Mouse (Mus musculus) stomach, embryonic 14.5 days (tissue): ENCODE results near the gene Malsu1. TPM values are rescaled to one million over a fixed set of nuclear protein-coding genes. Genes with fewer than 3 reads are reported as not detected.

Experiments used
- ATAC-seq: fragments of 200-750 bp; cut with Nextera tagmentation; 2 replicates; pipeline ENCODE4 v1.8.0; 2017; ENCODE audit warnings: low read depth, moderate TSS enrichment; ENCODE audit not compliant: insufficient number of reproducible peaks, insufficient read depth, low FRiP score
- H3K27ac ChIP-seq: fragments of 300-500 bp; sonication (generic); 2 replicates; pipeline ENCODE4 v1.5.1; 2014; ENCODE audit warnings: mild to moderate bottlenecking, low read length, moderate library complexity, mixed read lengths
- H3K27me3 ChIP-seq: fragments of 300-500 bp; sonication (generic); 2 replicates; pipeline ENCODE4 v1.6.1; 2014; ENCODE audit warnings: low read length, control low read depth, mixed read lengths; ENCODE audit not compliant: control insufficient read depth, insufficient read depth
- H3K36me3 ChIP-seq: fragments of 300-500 bp; sonication (generic); 2 replicates; pipeline ENCODE4 v1.6.1; 2014; ENCODE audit warnings: mild to moderate bottlenecking, control low read depth, low read length, moderate library complexity, mixed read lengths; ENCODE audit not compliant: control insufficient read depth, insufficient read depth
- H3K4me1 ChIP-seq: fragments of 300-500 bp; sonication (generic); 2 replicates; pipeline ENCODE4 v1.6.1; 2014; ENCODE audit warnings: low read length, control low read depth, mixed read lengths; ENCODE audit not compliant: control insufficient read depth, insufficient read depth
- H3K4me2 ChIP-seq: fragments of 300-500 bp; sonication (generic); replicated peaks from 2 replicates; pipeline ENCODE4 v1.6.1; 2014; ENCODE audit warnings: low read depth, low read length, control low read depth
- H3K4me3 ChIP-seq: fragments of 300-500 bp; sonication (generic); 2 replicates; pipeline ENCODE4 v1.5.1; 2014; ENCODE audit warnings: low read depth, low read length, control low read depth
- H3K9ac ChIP-seq: fragments of 300-500 bp; sonication (generic); replicated peaks from 2 replicates; pipeline ENCODE4 v1.6.1; 2014; ENCODE audit warnings: low read depth, mild to moderate bottlenecking, control low read depth, low read length, moderate library complexity, mixed read lengths
- H3K9me3 ChIP-seq: fragments of 300-500 bp; sonication (generic); 2 replicates; pipeline ENCODE4 v1.6.1; 2016; ENCODE audit warnings: low read depth, low read length, control low read depth; ENCODE audit not compliant: control insufficient read depth
- WGBS: fragments of 180-500 bp; shearing (Covaris S2); extraction: QIAGEN DNeasy Blood & Tissue Kit; methylation state at CpG from one replicate; pipeline ENCODE4 v1.1.7; 2014; 5-methylcytosine and 5-hydroxymethylcytosine counted together
- polyA plus RNA-seq: library from polyadenylated mRNA; unstranded; fragments of >200 nt; fragmentation: Nextera tagmentation; extraction: Ambion mirVana; gene quantifications from 2 replicates; pipeline ENCODE4 v1.2.1, GENCODE M21; 2014

The Malsu1 gene
- polyA plus RNA-seq, 1 experiment from 2014 or later, result 73.1 TPM

DNA sequence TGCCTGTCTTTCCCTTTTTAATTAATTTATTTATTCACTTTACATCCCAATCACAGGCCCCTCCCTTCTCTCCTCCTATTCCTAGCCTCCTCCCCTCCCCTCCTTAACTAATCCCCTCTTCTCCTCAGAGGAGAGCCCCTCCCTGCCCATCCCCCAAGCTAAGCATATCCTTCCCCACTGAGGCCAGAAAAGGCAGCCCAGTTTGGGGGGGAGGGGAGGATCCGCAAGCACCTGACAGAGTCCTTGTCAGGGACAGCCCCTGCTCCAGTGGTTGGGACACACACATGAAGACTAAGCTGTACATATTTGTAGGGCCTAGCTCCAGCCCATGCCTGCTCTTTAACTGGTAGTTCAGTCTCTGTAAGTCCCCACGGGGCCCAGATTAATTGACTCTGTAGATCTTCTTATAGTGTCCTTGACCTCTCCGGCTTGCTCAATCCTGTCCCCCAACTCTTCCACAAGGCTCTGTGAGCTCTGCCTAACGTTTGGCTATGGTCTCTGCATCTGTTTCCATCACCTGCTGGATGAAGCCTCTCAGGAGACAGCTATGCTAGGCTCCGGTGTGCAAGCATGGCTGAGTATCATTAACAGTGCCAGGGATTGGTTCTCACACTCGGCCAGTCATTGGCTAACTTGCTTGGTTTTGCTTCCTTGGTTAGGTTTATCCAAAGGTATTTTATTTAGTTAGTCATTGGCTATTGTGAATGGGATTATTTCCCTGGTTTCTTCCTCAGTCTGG lies 58.9 kb downstream of the Malsu1 start:
- no peak overlapping the region for H3K4me3 ChIP-seq
- no peaks in the 10 kb centered on the region for H3K9me3 ChIP-seq
- no peaks in the 10 kb centered on the region for H3K27me3 ChIP-seq
- no peak overlapping the region for H3K9ac ChIP-seq
- peaks cover 3% of the 10 kb centered on the region; the same call in 1 of the 2 replicates for H3K36me3 ChIP-seq
- no peak overlapping the region for H3K27ac ChIP-seq
- H3K4me1 ChIP-seq, result peaks cover 3% of the 10 kb centered on the region; the same call in 1 of the 2 replicates
- WGBS, result 65% methylated on average over 6 of the region's 6 CpGs
- no peak overlapping the region for H3K4me2 ChIP-seq
- no peak for ATAC-seq

Other genes starting within 250 kb of the Malsu1 start
- gene Tmem176a, start 232.9 kb upstream of the Malsu1 start, polyA plus RNA-seq, result 179 and 184 TPM in 2 replicates
- gene Tmem176b, start 232.3 kb upstream of the Malsu1 start, polyA plus RNA-seq, result 324 and 329 TPM in 2 replicates
- 0.18 TPM in 1 of 2 replicates, not detected in the other for gene Aoc1, start 200.9 kb upstream of the Malsu1 start, polyA plus RNA-seq
- gene 1600015I10Rik, start 143.9 kb upstream of the Malsu1 start, polyA plus RNA-seq, result not detected in 2 replicates
- gene Doxl2, start 98.8 kb upstream of the Malsu1 start, polyA plus RNA-seq, result not detected in 2 replicates
- not detected in 2 replicates for gene Svs1, start 86.9 kb upstream of the Malsu1 start, polyA plus RNA-seq
- 0.31 and 0.45 TPM in 2 replicates for gene Gpnmb, start 37.2 kb upstream of the Malsu1 start, polyA plus RNA-seq
- gene Igf2bp3, start 141.2 kb downstream of the Malsu1 start, polyA plus RNA-seq, result 85.5 and 86.8 TPM in 2 replicates
- gene Tra2a, start 190.2 kb downstream of the Malsu1 start, polyA plus RNA-seq, result 61.2 and 65.1 TPM in 2 replicates
- 12.7 and 13.3 TPM in 2 replicates for gene Ccdc126, start 245.5 kb downstream of the Malsu1 start, polyA plus RNA-seq